Mouse (Mus musculus) frontal cortex, postnatal 25 days (tissue): ENCODE data around the gene Galntl5.
"Not testable (repeated sequence)": the region's sequence is repeated elsewhere in the genome, so short reads cannot be mapped to it uniquely, and the experiment has no call there.

Experiments
- DNase-seq, 2 experiments: peaks; one replicate each; pipeline ENCODE4 v3.0.0; 2022; ENCODE audit warnings: low spot score in 2 of 2

The Galntl5 gene

DNA sequence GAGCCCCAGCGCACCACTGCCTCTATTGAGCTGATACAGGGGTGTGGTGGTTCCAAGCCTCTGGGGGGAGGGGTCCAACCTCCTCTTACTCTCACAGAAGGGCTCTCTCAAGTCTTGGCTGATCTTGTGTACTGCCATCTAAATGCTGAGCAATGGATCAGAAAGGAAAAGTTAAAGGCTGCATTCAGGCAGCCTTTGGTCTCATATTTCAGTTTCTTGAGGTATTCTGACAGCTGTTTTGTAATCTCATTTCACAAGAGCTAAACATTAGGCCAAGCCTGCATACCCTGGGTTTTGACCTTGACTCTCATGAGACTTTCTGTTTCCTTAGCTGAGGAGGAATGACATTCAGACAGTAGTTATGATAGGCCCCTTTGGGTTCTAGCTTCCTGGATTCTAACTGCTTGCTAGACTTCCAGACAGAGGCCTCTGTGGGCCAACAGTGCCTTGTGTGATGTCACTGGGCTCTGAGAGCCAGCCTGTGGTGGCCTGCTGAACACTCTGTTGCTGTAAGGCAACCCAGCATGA is at the start of gene Galntl5:
TSS of gene Galntl5 (plus strand) at position 457 of the 528 bp plus-strand sequence.
- DNase-seq, result no peak

- no peak for DNase-seq
These were observed 34.6 kb upstream of the Galntl5 start for GRCm38 (mm10) chr5:25146705-25147104.

DNA sequence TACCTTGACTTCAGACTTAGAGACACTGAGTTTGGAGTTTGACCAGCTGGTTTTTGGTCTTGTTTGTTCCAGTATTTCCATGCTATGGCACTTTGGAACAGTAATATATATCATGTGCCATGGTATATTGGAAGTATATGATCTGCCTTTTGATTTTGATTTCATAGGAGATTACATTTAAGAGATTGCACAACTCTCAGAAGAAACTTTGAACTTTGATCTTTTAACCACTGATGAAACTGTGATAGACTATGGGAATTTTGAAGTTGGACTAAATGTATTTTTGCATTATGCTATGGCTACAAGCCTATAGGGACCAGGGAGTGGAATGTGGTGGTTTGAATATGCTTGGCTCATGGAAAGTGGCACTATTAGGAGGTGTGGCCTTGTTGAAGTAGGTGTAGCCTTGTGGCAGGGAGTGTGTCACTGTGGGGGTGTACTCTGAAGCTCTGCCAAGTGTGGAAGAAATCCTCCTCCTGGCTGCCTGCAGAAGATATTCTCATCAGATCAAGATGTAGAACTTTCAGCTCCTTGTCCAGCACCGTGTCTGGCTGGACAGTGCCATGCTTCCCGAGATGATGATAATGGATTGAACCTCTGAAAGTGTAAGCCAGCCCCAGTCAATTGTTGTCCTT is 31.8 kb upstream of the Galntl5 start:
- no peak for DNase-seq

DNA sequence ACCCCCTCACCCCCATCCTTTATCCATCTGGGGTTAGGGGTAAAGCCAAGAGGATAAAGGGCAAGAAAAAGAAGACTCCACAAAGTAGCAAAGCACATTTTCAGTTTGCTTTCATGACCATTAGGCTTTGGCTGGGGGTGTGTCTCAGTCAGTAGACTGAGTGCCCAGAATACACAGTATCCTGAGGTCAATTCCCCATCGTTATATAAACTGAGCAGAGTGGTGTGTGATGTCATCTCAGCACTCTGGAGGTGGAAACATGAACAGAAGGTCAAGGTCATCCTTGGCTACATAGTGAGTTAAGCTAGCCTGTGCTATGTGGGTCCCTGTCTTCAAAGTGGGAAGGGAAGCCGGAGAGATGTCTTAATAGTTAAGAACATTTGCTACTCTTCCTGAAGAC is 27.8 kb upstream of the Galntl5 start:
- DNase-seq, result no peak

GRCm38 (mm10) chr5:25153996-25154395 is 27.3 kb upstream of the Galntl5 start:
- no peak for DNase-seq

DNA sequence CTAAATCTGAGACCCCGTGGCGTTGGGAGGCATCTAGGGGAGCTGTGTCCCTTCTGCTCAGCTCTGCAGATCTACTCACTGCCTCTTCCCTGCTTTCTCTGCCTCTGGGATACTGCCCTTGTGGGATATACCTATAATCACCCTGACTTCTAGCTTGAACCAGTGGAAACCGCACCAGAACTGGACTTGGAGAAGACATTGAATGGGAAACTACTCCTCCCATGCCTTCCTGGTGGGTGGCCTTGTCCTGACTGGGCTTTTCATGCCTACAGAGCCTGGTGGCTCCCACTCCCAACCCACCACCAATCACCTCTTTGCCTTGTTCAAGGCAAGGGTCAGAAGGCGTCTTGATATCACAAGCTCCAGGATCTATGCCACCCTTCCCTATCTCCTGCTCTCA is 26.4 kb upstream of the Galntl5 start:
- DNase-seq, result no peak

GRCm38 (mm10) chr5:25155351-25155750 is 25.9 kb upstream of the Galntl5 start:
- no peak for DNase-seq

- DNase-seq, result no peak
These were observed 24.1 kb upstream of the Galntl5 start for GRCm38 (mm10) chr5:25157136-25157535.

DNA sequence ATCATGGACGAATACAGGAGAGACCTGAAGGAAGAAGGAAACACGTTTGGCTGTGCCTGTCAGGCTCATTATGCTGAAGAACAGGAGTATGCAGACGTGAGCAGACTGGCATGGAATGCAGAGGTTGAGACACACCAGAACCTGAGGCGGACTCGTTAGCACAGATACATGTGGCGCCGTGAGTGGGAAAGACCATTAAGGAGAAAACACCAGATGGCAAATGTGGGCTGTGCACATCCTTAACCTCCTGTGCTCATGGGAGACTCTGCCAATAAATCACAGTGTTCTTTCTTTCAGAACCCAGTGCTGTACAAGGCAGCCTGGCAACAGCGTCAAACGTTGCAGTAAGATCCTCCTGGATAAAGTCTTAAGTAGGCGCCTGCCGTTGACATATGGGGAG is 20.7 kb upstream of the Galntl5 start:
- DNase-seq, result peak; percentile 6 to 11

DNA sequence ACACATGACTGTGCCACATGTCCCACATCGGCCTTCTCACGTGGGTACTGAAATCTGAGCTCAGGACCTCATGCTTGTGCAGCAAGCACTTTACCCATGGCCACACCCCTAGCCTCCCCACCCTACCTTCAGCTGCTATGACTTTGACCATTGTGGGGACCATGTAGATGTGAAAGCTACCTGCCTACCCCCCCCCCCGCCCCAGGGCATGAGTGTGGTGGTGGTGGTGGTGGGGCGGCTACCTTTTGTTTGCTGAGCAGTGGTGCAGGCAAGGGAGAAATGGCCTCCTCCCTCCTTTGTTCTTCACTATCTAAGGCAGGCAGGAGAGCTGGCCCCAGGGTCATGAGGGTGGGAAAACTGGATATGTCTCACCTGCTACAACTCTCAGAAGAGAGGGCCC is 18.3 kb upstream of the Galntl5 start:
- DNase-seq, result no peak

DNA sequence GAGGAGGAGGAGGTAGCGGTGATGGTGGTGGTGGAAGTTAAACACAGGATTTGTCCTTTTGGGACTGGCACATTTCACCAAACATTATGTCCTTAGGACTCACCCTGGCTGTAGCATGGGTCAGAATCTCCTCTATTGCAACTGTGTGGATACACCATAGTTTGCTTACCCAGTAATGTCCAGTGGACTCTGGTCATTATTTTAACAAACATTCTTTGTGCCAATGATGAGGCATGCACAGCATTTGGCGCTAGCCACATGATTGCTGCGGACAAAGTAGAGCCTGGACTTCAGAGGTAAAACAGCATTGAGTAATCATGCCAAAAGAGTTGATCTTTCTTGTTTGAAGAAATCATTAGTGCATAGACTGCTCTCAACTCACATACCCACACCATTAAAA is 17.3 kb upstream of the Galntl5 start:
- DNase-seq, result no peak

DNA sequence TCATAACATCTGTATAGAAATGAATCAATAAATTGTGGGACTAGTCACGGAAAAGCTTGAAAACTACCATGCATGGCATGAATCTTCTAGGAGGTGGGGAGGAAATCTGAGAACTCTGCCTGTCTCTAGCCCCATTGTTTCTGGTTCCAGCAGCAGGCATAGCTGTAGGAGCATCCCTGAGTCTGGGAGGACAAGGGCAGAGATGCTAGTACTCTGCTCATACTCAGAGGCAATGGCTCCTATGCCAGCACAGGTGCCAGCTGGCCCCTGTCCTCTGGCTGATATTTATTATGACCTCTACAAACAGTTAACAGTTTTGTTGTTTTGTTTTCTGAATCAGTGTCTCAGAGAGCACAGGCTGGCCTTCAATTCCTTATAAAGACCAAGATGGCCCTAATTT is 16.9 kb upstream of the Galntl5 start:
- no peak for DNase-seq

DNA sequence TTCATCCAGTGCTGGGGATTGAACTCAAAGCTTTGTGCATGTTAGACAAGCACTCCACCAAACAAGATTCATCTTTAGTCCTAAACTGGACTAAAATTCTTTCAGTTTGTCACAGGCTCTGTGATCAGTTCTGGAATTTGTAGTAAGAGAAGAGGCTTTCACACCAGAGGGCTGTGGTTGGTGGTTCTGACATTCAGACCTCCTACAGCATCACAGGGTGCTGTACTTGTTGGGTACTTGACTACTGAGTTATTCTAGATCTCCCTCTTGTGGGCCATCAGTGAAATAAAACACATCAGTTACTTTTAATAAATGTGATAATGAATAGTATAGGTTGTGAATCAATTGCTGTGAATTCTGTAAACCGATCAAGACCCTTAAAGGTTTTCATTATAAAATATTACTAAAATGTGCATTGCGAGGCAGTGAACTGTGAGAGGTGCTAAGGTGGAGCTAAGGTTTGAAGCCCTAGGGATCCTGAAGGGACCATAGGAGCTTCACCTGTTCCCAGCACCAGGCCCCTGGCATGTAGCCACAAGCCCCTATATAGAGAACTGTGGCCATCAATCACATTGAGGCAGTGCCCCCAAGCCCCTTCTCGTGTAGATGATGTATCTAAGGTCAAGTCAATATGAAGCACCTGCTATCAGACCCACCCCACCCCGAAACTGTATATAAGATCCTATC is 16.0 kb upstream of the Galntl5 start:
- DNase-seq, result no peak

DNA sequence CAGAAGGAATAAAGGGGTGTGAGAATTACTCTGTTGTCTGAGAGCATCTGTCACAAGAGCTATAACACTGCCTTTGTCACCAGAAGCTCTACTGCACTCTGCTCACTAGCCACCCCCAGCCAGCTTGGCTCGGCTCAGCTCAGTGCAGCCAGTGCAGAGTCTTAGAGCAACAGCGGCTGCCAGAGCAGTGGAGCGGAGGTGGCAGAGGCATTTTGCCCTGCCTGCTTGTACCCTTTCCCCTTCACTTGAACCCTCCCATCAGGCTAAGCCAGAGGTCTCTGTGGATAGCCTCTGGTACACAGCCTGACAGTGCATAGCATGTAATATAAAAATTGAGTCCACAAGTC is 15.5 kb upstream of the Galntl5 start:
- DNase-seq, result no peak

- no peak for DNase-seq
These were observed 14.6 kb upstream of the Galntl5 start for GRCm38 (mm10) chr5:25166665-25167064.

DNA sequence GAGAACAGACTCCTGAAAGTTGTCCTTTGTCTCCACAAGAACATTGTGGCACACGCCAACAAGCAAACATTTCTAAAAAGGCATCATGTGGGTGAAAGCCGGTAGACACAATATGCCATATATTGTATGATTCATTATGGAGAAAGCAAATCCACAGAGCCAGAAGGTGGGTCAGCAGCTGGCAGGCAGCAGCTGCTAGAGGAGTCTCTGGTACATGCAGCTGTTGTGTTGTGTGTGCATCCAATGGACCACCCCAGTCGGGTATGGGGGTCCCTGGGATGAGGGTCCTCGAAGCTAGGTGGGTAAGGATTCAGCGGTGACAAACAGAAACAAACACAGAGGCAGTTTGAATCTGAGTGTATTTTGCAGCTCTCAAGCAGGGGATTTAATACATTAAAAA is 3.3 kb upstream of the Galntl5 start:
- DNase-seq, result not testable (repeated sequence)

- DNase-seq, result not testable (repeated sequence)
These were observed 2.7 kb upstream of the Galntl5 start for GRCm38 (mm10) chr5:25178543-25178942.

DNA sequence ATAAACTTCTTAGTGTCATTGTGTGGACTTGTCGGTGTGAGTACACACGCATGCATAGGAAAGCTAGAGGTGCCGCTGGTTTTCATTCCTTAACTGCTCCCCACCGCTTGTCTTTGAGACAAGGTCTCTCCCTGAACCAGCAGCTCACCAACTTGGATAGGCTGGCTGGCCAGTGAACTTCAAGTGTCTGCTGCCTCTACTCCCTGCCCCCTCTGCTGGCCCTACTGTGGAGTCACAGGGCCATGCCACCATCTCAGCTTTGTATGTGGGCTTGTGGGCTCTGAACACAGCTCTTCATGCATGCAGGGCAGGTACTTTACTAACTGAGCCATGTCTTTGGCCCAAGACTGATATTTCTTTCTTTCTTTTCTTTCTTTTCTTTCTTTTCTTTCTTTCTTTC is 2.0 kb upstream of the Galntl5 start:
- DNase-seq, result no peak

DNA sequence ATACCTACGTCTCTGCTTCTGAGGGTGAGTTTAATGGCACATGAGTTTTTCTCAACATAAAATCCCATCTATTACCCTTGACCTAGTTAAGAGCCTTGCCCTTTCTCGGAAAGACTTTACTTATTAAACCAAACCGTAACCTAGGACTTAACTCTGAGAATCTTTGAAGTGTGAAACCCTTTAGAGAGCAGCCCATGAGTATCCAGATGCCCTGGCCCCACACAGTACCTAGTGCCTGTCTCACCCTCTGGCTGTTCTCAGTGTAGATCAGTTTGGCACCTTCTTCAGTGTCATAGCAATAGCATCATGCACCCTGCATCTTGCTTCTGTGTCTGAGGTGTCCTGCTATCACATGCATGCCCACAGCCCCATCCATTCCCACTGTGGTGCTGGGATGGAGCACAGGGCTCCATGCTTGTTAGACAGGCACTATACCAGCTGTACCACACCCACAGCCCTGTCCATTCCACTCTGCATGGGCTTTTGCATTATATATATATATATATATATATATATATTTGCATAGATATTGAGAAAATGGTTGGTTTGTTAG is 1.2 kb upstream of the Galntl5 start:
- no peak for DNase-seq

- no peak for DNase-seq
These were observed 2.3 kb downstream of the Galntl5 start for GRCm38 (mm10) chr5:25183595-25183994.

DNA sequence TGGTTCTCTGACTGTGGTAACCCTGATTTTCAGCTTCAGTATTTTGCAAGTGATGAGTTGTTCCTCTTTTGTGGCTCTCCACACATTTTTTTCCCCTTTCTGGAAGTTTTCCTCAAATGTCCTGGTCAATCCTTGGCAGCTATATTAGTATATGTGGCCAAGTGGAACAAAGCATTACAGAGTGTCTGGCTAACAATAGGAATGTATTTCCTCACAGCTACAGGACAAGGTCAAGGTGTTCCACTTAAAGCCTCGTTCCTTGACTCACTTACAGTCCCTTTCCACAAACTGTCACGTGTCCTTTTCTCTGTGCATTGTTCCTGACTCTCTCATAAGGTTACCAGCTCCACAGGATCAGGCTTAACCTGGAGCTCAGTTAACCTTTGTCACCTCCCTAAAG is 3.3 kb downstream of the Galntl5 start:
- DNase-seq, result no peak

- no peak for DNase-seq
These were observed 6.5 kb downstream of the Galntl5 start for GRCm38 (mm10) chr5:25187727-25188126.

DNA sequence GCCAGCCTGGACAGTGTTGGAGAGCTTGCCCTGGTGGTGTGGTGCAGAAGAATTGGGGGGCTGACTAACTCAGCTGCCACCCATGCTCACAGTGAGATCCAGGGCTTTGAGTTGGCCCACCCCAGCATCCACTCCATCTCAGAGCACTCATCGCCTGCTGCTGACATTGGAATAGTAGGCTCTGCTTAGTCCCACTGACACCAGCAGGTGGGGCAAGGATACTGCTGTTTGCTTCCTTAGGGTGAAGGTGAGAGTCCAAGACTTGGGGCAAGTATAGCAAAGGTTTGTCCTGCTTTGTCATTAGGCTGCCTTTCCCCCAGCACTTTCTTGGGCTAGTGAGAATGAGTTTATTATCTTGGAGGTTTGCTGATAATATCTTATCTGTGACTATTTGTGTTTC is 7.5 kb downstream of the Galntl5 start:
- no peak for DNase-seq
